Mouse (Mus musculus) lung, postnatal 14 days (tissue): ENCODE measurements around the gene Slc19a3.
"Not testable (repeated sequence)": the region's sequence is repeated elsewhere in the genome, so short reads cannot be mapped to it uniquely, and the experiment has no call there.

Experiments
- DNase-seq: peaks from one replicate; pipeline ENCODE4 v3.0.0; 2021

Slc19a3 gene

DNA sequence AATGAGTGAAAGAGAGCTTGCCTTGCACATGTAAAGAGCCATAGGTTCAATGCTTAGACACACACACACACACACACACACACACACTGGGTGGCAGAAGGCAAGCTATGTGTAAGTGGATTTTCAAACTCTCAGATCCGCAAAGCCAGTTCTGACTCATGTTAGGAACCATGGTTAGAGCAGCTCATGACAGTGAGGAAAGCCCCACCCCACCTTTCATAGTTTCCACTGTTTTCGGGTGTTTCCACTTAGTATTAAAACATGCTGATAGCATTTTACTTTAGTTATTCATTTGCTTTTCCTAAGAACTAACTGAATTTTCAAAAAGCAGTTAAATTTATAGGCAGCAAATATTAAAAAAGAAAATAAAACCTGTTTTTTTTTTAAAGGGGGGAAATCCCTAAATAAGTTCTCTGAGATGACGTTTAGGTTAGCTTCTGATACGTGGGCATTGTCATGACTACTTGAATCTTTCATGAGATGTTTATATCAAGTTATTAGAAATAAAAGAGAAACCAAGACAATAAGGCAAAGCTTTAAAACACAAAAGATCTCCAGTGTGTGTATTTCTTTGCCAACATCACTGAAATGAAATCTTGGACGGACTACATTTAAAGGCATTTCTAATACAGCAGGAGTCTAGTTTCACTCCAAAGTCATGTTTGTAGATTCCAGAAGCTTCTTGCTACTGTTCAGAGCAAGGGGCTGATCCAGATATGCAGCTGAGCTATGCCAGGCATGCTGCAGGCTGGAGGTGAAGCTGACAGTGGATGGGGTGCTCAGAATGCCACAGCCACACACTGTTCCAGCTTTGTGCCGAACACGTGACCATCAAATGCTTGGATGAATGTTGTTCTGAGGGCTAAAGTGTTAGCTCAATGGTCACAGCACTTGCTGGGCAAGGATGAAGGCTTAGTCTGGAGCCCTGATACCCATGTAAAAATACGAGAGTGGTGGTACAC is 31.7 kb downstream of the Slc19a3 start:
- DNase-seq: no peak

DNA sequence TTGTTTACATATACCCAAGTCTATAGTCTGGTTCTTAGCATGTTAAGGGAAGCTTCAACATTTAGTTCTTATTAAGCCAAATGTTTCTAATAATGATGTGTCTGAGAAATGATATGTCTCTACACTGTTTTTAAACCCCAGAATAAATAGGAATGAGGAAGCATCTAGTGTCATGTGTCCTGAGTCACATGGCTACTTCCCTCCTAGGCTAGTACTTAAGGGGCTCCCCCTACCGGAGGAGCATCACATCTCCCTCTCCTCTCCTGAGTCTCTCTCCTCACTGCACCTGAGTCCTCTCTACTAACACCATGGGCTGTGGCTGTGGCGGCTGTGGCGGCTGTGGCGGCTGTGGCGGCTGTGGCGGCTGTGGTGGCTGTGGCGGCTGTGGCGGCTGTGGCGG is 37.9 kb downstream of the Slc19a3 start, which contains the start of gene Gm47959:
Gm47959 (plus strand) TSS at position 243 of the 400 bp plus-strand sequence.
- DNase-seq: not testable (repeated sequence)

- DNase-seq: no peak
Measured at GRCm38 (mm10) chr1:82993947-82994346, 44.3 kb downstream of the Slc19a3 start.

- no peak for DNase-seq
Measured at GRCm38 (mm10) chr1:82992093-82992492, 46.2 kb downstream of the Slc19a3 start.

- no peak for DNase-seq
Measured at GRCm38 (mm10) chr1:82991596-82991995, 46.7 kb downstream of the Slc19a3 start.

- DNase-seq: no peak
Measured at GRCm38 (mm10) chr1:82991062-82991461, 47.2 kb downstream of the Slc19a3 start.

- peak; percentile 73 for DNase-seq
Measured at GRCm38 (mm10) chr1:82987530-82988198, 50.6 kb downstream of the Slc19a3 start.

DNA sequence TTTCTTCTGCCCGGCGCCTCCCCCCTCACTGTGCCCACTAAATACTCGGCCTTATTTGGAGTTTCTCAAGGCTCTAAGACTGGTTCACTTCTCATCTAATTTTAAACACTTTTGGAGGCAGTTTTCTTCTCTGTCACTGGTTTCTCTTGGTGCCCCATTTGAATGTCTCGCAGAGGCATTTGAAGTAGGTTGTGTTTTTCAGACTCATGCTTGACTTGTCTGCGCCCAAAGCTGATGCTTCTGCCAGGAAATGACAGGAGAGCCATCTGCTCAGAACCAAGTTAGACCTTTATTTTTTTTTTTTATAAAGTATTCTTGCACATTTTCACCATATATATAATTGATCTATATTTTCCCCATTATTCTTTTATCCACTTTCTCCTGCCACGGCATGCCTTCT is 51.5 kb downstream of the Slc19a3 start:
- no peak for DNase-seq

DNA sequence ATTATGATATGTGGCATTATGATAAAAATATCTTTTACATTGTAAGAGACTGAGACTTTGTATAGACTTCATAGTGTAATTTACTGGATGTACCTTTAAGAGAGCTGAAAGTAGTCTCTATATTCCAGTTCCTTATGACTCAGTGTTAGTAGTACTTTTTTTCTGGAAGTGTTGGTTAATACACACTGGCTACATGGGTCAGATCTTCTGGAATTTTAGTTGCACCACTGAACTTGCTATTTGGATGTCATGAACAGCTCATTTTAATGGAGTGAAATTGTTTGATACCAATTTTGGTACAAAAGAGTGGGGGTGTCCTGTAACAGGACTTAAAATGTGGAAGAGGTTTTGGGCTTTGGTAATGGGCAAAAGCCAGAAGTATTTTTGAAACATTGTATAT is 60.4 kb downstream of the Slc19a3 start:
- DNase-seq: no peak

- DNase-seq: peak; percentile 30
Measured at GRCm38 (mm10) chr1:82975750-82976149, 62.5 kb downstream of the Slc19a3 start.

DNA sequence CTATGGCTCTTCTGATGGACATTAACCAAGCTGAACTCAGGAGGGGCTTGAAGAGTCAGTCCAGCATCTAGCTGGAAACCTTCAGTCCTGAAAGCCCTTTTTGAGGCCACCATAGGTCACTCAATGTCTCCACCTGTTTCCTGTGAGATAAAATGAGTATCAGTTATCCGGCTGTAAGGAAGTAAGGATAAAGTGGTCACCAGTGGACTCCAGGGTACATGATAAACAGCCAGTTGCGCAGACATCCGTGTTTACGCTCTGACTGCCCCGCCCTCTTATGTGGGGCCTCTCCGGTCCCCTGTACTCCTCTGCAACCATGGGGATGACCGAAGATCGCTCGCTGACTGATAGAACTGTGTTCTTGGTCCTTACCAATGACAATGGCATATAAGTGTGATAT is 63.9 kb downstream of the Slc19a3 start:
- DNase-seq: peak; percentile 44

DNA sequence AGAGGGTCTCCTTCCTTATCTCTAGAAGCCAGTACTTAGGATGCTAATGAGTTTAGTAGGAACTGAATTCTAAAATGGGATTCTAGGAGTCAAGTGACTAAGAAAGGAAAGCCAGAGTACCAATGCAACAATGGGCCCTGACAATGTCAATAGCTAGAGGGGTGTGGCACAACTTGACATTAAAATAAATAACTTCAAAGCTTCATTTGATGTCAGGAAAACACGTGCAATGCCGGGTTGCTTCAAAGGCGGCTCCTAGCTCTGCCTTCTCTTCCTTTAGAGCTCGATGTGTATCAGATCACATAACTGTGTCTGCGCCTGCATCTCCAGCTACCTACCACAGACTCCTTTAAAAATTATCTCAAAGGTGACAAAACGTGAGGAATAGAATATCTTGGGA is 64.3 kb downstream of the Slc19a3 start:
- DNase-seq: peak; percentile 38

DNA sequence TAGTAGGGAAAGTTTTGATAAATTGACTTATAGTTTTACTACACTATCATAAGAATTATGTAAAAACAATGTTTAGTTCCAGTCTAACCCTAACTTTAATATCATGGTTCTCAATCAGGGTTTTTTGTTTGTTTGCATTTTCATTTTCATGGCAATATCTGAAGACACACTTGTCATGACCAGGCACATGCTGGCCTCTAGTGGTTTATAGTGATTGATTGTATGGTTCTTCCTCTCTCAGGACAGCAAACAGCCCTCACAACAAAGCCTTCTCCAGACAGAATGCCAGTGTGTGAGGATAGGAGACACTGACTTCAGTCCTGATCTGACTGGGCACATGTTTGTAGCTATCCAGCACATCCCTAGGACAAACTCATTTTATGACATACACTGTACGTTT is 65.0 kb downstream of the Slc19a3 start:
- DNase-seq: peak; percentile 25

GRCm38 (mm10) chr1:82972046-82972445 is 66.2 kb downstream of the Slc19a3 start:
- DNase-seq: peak; percentile 28

- DNase-seq: no peak
Measured at GRCm38 (mm10) chr1:82966413-82966812, 71.8 kb downstream of the Slc19a3 start.
